Mouse (Mus musculus): ENCODE measurements around the gene Susd3.

DNA sequence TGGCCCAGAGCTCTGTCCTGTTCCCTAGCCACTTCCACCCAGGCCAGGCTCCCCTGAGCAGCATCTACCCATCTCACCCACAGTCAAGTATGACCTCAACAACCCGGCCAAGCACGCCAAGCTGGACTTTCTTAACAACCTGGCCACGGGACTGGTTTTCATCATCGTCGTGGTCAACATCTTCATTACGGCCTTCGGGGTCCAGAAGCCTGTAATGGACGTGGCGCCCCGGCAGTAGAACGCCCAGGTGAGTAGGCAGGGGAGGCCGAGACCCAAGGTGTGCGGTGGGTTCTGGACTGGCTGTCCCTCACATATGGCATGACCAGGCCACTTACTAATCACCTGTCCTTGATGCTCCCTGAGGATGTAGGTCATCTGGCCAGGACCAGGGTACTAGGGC lies 53.7 kb downstream of the Susd3 start:
- TF ChIP-seq CTCF (IDR thresholded peaks at IDR 0.05; ENCODE audit: low read depth, low read length) (no peak), GATA1 (IDR thresholded peaks at IDR 0.05; ENCODE audit: borderline replicate concordance, low read length) (no peak), TAL1 (conservative IDR thresholded peaks at IDR 0.05; ENCODE audit: low read depth, low read length) (no peak), POLR2AphosphoS5 (IDR thresholded peaks at IDR 0.05; ENCODE audit: insufficient replicate concordance, low read depth, low read length) (no peak)
